Mouse (Mus musculus): ENCODE data around the gene Mmab.

Mmab gene

GRCm38 (mm10) chr5:114443566-114444367, at the start of gene Mmab, which contains the start of gene Mvk:
Mmab (minus strand) TSS chr5:114444060.
Mvk (plus strand) TSS chr5:114444269.
- DNase-seq (ENCODE audit: low spot score in 2 of 2), result peak; percentile 99

- DNase-seq (ENCODE audit: low spot score in 2 of 2), result no peak
Observed at GRCm38 (mm10) chr5:114490241-114490640, 46.4 kb upstream of the Mmab start.

GRCm38 (mm10) chr5:114489570-114489969, 45.7 kb upstream of the Mmab start:
- no peak for DNase-seq (ENCODE audit: low spot score in 2 of 2)

GRCm38 (mm10) chr5:114485685-114486084, 41.8 kb upstream of the Mmab start:
- DNase-seq (ENCODE audit: low spot score in 2 of 2), result no peak

DNA sequence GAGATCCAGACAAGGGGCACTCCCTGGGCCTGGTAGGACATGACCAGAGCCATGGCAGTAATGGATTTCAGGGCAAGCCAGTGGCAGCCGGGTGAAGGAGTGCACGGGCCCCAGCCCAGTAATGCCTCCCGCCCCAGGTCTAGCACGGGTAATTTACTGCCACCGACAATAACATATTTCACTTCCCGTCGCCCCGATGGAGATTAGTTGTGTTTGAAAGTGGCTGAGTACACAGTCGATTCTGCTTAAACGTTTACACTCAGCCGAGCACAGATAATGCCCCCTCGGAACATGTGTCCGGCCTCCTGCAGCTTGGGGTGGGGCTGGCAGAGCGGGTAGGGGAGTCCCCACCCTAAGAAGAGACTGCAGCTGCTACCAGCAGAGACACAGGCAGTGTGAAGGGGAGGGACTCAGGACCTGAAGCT, 38.7 kb upstream of the Mmab start:
- no peak for DNase-seq (ENCODE audit: low spot score in 2 of 2)

DNA sequence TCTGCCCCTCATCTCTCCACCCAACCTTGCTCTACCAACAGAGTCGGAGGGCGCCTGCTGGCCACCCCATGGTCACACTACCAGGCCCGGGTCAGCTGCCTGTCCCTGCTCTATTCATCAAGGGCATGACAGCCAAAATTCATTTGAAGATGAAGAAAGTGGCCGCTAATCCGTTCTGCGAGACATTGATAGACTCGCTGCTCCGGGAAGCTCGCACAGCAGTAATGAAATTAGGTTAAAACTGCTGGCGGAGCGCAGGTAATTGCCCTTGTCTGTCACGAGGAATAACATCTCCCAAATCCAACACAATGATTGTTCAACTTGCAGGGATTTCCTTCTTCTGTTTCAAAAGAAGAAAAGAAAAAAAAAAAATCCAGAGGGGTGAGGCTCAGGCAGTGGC, 34.4 kb upstream of the Mmab start:
- DNase-seq (ENCODE audit: low spot score in 2 of 2), result no peak

DNA sequence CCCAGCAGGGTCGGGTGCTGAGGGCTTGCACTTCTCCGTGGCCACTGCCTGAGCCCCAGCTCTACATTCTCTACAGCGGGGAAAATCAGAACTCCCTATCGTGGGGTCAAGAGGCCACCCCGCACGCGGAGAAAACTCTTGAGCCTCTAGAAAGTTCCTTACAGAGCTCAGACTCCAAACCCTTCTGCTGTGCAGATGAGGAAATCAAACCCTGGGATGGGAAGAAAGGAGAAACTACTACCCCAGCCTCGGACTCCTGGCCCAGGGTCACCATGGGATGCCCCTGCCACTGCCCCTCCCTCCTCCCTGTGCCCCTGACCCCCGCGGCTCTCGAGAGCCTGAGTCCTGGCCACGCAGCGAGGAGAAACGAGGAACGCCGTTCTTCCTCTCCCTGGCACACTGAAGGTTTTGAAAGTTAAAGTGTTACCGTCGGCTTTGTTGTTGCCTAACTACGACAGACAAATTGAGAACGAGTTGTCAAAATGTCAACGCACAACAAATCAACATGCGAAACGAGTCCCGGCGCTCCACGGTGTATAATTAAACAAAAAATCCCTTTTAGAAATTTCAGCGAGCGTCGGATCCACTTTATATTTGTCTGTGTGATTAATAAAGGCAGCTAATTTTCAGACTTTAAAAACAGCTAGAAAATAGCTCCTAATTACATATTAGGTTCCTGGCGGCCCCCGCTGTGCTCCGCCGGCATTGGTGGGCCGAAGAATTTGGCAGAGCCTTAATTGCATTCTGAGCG, 31.1 kb upstream of the Mmab start:
- no peak for DNase-seq (ENCODE audit: low spot score in 2 of 2)

- DNase-seq (ENCODE audit: low spot score in 2 of 2), result no peak
Observed at GRCm38 (mm10) chr5:114470359-114470758, 26.5 kb upstream of the Mmab start.

DNA sequence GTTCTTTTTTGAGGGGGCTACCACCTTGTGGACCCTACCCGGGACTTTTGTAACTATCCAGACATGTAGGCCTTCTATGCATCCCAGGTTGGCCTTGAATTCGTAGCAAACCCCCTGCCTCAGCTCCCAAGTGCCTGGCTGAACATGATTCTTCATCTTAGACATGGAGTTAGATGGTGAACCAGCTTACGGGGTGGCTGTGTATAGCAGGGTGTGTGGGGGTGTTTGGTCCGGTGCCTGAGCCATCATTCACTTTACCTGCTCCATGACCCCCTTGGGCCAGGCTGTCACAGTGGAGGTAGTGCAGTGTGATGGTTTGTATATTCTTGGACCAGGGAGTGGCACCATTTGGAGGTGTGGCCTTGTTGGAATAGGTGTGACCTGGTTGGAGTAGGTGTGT, 24.1 kb upstream of the Mmab start:
- DNase-seq (ENCODE audit: low spot score in 2 of 2), result no peak

- peak; percentile 36 to 44 for DNase-seq (ENCODE audit: low spot score in 2 of 2)
Observed at GRCm38 (mm10) chr5:114467430-114467829, 23.6 kb upstream of the Mmab start.

DNA sequence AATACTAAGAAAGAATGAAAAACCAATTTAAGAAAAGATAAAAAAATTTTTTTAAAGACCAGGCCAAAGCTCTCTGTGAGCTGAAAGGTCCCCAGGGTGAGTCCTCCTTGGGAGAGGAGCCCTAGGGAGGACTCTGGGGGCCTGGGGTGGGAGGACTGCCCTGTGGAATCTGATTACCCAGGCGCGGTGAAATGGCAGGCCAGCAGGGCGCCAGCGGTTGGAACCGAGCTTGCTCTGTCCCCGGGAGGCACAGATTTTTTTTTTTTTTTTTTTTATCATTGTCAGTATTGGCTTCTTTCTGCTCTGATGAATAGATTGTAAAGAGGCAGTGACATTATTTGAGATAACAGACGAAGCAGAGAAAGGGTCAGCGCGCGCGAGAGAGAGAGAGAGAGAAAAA, 23.2 kb upstream of the Mmab start:
- DNase-seq (ENCODE audit: low spot score in 2 of 2), result no peak

GRCm38 (mm10) chr5:114465641-114466040, 21.8 kb upstream of the Mmab start:
- DNase-seq (ENCODE audit: low spot score in 2 of 2), result no peak

GRCm38 (mm10) chr5:114464561-114464960, 20.7 kb upstream of the Mmab start:
- DNase-seq (ENCODE audit: low spot score in 2 of 2), result no peak

DNA sequence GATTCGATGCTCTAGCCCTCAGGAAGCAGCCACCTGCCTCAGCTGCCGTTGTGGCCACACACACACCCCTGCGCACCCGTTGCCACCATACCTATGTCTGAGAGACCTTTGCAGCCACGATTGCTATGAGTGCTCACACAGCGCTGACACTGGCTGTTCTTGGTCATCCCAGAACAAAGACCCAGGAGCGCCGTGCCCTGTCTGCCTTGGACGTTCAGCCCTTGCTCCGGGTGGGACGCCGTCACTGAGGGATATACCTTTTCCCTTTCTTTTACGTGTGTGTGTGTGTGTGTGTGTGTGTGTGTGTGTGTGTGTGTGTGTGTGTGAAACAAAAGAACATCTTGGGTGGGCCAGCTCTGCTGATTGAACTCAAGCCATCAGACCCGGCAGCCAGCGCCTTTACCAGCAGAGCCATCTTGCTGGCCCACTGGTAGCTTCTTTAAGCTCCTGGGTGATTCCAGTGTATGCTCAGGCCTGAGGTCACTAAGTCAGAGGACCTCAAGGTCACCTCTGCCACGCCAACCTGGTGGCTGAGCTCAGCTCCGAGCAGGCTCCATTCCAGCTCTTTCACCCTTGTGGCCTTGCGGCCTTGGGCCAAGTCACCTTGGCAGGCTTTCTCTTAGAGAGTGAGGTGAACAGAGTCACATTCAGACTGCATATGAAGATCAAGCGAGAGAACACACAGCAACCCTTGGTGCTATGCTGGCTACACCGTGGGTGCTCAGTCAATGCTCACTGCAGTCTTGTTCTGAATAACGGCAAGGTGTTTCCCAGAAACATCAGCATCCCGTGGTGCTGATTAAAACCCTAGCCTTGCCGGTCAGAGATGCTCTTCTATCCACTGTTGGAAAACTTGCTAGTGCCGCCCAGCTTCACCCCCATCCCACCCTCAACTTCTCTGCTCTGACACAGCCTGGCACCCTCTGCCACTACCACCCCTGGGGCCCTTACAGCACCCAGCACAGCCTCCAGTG, 18.5 kb upstream of the Mmab start:
- DNase-seq (ENCODE audit: low spot score in 2 of 2), result peak; percentile 25 to 69

DNA sequence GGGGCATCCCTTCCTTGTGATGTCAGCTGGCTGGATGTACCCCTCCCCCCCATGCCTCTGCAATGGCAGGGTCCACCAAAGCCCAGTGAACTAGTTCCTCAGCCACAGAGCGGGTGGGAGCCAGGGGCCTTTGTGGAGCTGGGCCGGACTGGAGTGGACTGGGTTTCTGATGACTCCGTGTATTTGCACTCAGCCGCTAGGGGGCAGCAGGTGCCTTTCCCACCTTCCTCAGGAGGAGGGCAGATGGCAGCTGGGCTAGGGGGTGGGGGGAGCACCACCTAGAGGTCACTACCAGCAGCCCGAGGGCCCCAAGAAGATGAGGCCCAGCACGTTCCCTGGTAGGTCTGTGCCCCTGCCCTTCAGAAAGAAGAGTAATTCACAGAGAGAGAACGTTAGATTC, 17.4 kb upstream of the Mmab start:
- peak; percentile 56 to 63 for DNase-seq (ENCODE audit: low spot score in 2 of 2)

DNA sequence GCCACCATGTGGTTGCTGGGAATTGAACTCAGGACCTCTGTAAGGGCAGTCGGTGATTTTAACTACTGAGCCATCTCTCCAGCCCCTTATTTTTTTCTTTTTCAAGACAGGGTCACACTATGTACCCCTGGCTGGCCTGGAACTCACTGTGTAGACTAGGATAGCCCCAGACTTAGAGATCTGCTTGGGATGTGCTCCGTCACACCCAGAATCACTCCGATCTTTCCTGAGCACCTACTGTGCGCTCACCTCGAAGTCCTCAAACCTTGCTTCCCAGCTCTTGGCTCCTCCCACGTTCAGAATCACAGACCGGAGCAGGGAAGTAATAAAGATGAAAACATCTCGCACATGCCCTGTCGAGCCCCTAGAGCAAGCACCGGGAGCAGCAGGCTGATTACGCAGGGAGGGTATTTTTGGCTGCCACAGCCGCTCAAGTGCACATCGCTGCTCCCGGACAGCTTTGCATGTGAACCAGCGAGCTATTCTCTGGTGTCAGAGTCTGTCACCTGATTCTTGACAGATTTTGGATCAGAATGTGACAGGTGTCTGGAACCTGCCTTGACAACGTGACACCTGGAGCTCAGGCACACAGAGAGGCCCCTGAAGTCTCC, 13.2 kb upstream of the Mmab start:
- no peak for DNase-seq (ENCODE audit: low spot score in 2 of 2)

GRCm38 (mm10) chr5:114456287-114456686, 12.4 kb upstream of the Mmab start:
- no peak for DNase-seq (ENCODE audit: low spot score in 2 of 2)

GRCm38 (mm10) chr5:114449011-114449410, 5.2 kb upstream of the Mmab start:
- no peak for DNase-seq (ENCODE audit: low spot score in 2 of 2)

DNA sequence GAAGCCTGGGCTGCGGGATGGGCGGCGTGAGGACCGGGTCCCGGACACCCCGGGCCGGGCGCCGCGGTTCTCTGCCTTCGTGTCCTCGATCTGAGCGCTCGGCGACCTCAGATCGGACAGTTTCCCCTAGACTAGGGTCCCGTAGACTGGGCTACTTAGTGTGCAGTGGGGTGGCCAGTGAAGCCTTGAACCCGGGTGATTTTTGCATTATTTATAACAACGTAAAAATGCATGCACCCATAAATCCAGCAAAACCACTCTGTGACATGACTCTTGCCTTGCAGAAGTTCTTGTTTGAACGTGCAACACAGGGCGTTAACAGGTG, 470 bp upstream of the Mmab start:
- no peak for DNase-seq (ENCODE audit: low spot score in 2 of 2)

DNA sequence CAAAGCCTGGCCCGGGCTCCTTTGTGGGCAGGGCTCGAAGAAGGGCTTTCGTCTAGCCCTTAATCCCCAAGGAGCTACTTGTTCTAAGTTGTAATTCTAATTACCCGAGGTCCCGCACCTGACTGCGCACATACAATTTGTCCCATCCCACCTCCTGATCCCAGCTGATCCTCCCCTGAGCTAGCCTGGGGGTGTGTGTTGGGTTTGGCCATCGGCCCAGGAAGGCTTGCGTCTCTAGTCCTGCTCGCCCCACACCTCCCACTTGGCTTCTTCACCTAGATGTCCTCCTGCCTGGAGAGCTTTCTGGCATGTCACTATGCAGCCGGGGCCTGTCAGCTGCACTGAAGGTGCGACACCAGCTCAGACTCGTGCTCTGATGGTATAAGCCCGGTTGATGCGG, 8.3 kb downstream of the Mmab start:
- DNase-seq (ENCODE audit: low spot score in 2 of 2), result no peak

DNA sequence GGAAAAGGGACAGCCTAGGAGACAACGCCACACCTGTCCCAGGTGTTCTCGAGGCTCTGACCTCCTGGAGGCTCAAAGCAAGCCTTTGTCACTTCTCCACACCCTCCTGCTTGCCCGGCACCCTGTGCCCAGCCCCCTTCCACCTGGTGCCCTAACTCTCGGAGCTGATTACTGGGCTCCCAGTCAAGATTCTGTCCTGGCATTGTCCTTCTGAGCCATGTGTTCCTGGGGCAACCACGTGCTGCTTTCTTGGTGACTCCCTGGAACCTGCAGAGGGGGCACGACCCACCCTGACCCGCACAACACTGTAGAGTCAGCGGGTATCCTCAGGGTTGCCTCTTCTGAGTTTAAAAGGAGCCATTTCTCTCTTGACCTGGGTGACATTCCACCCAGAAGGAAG, 9.5 kb downstream of the Mmab start:
- peak in 1 of 2 experiments; percentile 24 for DNase-seq (ENCODE audit: low spot score in 2 of 2)

DNA sequence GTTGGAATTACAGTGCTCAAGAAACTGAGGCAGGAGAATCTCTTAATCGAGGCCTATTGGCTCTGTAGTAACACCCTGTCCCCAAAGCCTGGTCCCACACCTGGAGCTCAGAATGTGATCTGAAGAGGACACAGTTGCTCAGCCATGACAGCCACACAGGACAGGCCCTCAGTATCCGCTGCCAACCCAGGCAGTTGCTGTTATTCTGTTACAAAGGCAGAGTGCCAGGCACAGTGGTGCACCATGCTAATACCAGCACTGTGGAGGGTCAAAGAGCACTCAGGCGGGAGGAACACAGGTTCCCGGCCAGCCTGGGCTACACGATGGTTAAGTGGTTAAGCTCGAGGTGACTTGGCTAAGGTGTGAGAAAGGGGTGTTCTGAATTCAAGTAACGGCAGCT, 14.1 kb downstream of the Mmab start:
- no peak for DNase-seq (ENCODE audit: low spot score in 2 of 2)

All from heart, adult 9 months (tissue).